Mouse (Mus musculus): ENCODE measurements around the gene Gpr157.
"Not testable (repeated sequence)": the region's sequence is repeated elsewhere in the genome, so short reads cannot be mapped to it uniquely, and the experiment has no call there.

Gpr157 gene

GRCm38 (mm10) chr4:150087161-150087889 is at the start of gene Gpr157:
Gpr157 (plus strand) TSS chr4:150087365.
- DNase-seq: peak; percentile 77

- DNase-seq: no peak
These were observed 48.6 kb upstream of the Gpr157 start for GRCm38 (mm10) chr4:150038533-150038932.

GRCm38 (mm10) chr4:150040003-150040581 is 47.1 kb upstream of the Gpr157 start:
- DNase-seq: no peak

GRCm38 (mm10) chr4:150040856-150041255 is 46.3 kb upstream of the Gpr157 start:
- not testable (repeated sequence) for DNase-seq

GRCm38 (mm10) chr4:150041346-150042110 is 45.6 kb upstream of the Gpr157 start:
- DNase-seq: no peak

- no peak for DNase-seq
These were observed 43.6 kb upstream of the Gpr157 start for GRCm38 (mm10) chr4:150043591-150043990.

- DNase-seq: peak; percentile 27
These were observed 39.1 kb upstream of the Gpr157 start for GRCm38 (mm10) chr4:150048038-150048437.

- DNase-seq: no peak
These were observed 38.5 kb upstream of the Gpr157 start for GRCm38 (mm10) chr4:150048478-150049156.

GRCm38 (mm10) chr4:150049157-150049513 is 38.0 kb upstream of the Gpr157 start:
- DNase-seq: no peak

- DNase-seq: no peak
These were observed 37.5 kb upstream of the Gpr157 start for GRCm38 (mm10) chr4:150049564-150050226.

- no peak for DNase-seq
These were observed 35.7 kb upstream of the Gpr157 start for GRCm38 (mm10) chr4:150051514-150051913.

GRCm38 (mm10) chr4:150052380-150052779 is 34.8 kb upstream of the Gpr157 start:
- no peak for DNase-seq

- DNase-seq: no peak
These were observed 31.0 kb upstream of the Gpr157 start for GRCm38 (mm10) chr4:150056171-150056570.

- DNase-seq: no peak
These were observed 29.4 kb upstream of the Gpr157 start for GRCm38 (mm10) chr4:150057722-150058121.

- DNase-seq: no peak
These were observed 27.2 kb upstream of the Gpr157 start for GRCm38 (mm10) chr4:150059841-150060468.

- no peak for DNase-seq
These were observed 26.5 kb upstream of the Gpr157 start for GRCm38 (mm10) chr4:150060469-150061170.

- no peak for DNase-seq
These were observed 25.5 kb upstream of the Gpr157 start for GRCm38 (mm10) chr4:150061432-150062225.

GRCm38 (mm10) chr4:150066706-150067323 is 20.4 kb upstream of the Gpr157 start:
- DNase-seq: no peak

- DNase-seq: no peak
These were observed 18.9 kb upstream of the Gpr157 start for GRCm38 (mm10) chr4:150068216-150068615.

GRCm38 (mm10) chr4:150070136-150070535 is 17.0 kb upstream of the Gpr157 start:
- no peak for DNase-seq
